Mouse (Mus musculus): ENCODE data around the gene Timd2.
"Not testable (repeated sequence)": the region's sequence is repeated elsewhere in the genome, so short reads cannot be mapped to it uniquely, and the experiment has no call there.

The Timd2 gene

GRCm38 (mm10) chr11:46665599-46666522, 41.0 kb downstream of the Timd2 start:
- peak; percentile 22 for DNase-seq (ENCODE audit: low read depth, low spot score)

- no peak for DNase-seq (ENCODE audit: low read depth, low spot score)
Observed at GRCm38 (mm10) chr11:46663215-46663614, 43.6 kb downstream of the Timd2 start.

DNA sequence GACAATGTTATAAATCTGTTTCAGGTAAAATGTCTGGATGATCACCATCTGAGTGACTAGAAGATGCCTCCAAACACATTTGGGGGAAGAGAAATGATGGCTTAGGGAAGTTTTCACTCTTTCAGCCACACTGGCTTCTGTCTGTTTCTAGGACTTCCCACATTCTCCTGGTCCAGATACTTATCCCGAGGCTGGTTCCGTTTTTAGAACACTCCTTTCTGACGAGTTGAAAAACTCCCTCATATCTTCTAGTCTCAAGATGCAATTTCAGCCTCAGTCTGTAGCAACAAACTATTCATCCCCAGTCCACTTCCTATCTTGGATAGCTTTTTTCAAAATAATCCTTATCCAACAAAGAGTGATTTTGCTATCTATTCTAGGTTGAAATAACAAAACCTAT, 54.4 kb downstream of the Timd2 start:
- no peak for DNase-seq (ENCODE audit: low read depth, low spot score)

DNA sequence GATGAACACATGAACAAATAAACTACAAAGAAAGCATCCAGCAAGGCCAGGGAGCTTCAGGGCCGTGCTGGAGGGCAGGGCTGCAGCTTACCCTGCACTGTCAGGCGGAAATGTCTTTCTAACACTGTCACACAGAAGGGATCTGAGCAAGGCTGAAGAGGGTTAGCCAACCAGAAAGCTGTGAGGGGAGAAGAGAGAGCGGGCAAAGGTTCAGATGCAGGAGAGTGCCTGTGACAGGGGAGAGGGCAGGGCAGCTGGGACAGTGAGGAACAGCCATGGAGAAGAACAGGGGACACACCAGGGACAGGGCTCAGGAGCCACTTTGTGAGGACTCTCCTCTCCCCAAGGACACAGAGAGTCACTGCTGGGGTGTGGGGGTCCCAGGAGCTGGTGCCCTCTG, 57.2 kb downstream of the Timd2 start:
- DNase-seq (ENCODE audit: low read depth, low spot score), result not testable (repeated sequence)

GRCm38 (mm10) chr11:46644824-46645223, 62.0 kb downstream of the Timd2 start:
- DNase-seq (ENCODE audit: low read depth, low spot score), result no peak

DNA sequence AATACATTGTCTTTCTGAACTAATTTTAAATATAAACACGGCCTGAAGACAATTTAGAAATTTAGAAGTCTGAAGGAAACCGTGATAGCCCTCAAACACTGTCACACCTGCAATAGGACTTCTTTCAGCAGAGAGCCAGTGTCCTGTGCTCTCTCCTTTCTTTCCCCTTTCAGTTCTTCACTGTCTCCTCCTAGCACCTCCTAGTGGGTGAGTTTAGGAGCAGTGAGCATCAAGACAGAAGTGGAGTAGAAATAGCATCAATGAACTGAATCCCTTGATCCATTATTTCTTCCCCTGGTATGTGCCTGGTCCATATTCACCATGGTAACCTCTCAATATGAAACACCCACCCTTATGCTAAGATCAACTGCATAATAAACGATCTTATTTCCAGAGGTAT, 70.3 kb downstream of the Timd2 start:
- no peak for DNase-seq (ENCODE audit: low read depth, low spot score)

DNA sequence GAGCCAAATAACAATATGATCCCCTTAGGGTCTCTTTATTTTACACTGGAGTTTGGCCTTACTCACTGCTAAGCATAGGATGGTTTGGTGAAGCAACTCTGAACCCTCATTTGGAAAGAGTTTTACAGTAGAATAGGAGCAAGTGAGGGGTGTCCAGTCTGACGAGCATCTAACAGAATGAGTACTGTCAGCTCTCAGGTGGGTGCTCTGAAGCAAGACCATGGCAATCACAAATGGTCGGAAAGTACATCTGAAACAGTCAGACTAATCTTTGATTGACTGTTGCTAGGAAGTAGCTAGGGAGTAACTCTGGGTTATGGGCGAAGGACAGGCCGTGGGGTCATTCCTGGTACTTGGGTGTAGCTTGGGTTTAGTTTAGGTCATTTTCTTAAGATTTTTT, 71.3 kb downstream of the Timd2 start:
- not testable (repeated sequence) for DNase-seq (ENCODE audit: low read depth, low spot score)

GRCm38 (mm10) chr11:46631635-46632034, 75.2 kb downstream of the Timd2 start:
- DNase-seq (ENCODE audit: low read depth, low spot score), result no peak

- DNase-seq (ENCODE audit: low read depth, low spot score), result no peak
Observed at GRCm38 (mm10) chr11:46629211-46629795, 77.6 kb downstream of the Timd2 start, which contains the start of gene Dppa1. Gene Dppa1, minus strand, starts transcription at chr11:46629261.

DNA sequence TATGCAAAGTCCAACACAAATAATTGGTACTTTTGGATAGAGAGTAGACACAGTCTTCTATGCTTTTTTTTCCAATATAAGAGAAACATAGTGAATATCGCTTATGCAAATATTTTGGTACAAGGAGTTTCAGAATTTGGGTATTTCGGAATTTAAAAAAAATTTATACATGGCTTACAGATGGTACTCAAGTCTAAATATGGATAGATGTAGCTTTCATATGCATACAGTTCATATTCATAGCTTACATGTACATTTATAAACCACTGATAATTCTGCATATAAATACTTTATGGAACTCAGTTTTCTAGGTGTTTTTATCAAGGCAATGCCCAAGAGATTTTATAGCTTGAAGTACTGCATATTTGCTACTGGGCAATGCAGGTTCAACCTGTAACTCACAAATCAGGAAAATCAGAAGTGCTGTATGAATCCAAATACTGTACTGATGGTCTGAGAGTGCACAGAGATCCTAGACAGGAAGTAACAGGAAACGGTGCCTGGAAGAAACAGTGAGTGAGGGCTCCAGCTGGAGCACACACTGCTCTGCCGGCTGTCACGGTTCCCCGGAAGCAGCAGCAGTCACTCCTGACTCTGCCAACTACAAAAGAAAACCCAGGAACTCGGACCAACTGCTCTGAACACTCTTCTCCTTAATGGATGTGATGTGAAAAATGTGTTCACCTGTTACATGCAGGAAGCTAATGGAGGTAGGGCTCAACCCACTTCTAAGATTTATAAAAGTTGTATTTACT, 86.3 kb downstream of the Timd2 start:
- no peak for DNase-seq (ENCODE audit: low read depth, low spot score)

- DNase-seq (ENCODE audit: low read depth, low spot score), result no peak
Observed at GRCm38 (mm10) chr11:46619929-46620328, 86.9 kb downstream of the Timd2 start.

All from brain, embryonic 18.5 days (tissue).